Mouse (Mus musculus) central nervous system, embryonic 14 days (tissue): ENCODE results near the gene Ggt7. TPM values are rescaled to one million over a fixed set of nuclear protein-coding genes. Genes with fewer than 3 reads are reported as not detected.

Experiments used
- polyA plus RNA-seq: library from polyadenylated mRNA; depleted of rRNA; stranded (reverse); fragments of >200 nt; gene quantifications from 2 replicates; pipeline ENCODE4 v1.2.3, GENCODE M21; 2012; rRNA removed

The Ggt7 gene
- polyA plus RNA-seq: 118 and 132 TPM in 2 replicates

GRCm38 (mm10) chr2:155517455-155518423, at the start of gene Ggt7, which contains the start of gene Acss2:
TSS of gene Ggt7 (minus strand) at chr2:155518237.
TSS of gene Acss2 (plus strand) at chr2:155517948.

GRCm38 (mm10) chr2:155473570-155474088, 44.4 kb downstream of the Ggt7 start, which contains the start of gene Ncoa6:
TSS of gene Ncoa6 (minus strand) at chr2:155473894.

Other genes starting within 250 kb of the Ggt7 start
- gene Map1lc3a, start 241.9 kb downstream of the Ggt7 start, polyA plus RNA-seq: 201 and 225 TPM in 2 replicates
- 50.4 and 51.8 TPM in 2 replicates for gene Pigu, start 160.8 kb downstream of the Ggt7 start, polyA plus RNA-seq
- 109 and 119 TPM in 2 replicates for gene Trp53inp2, start 137.2 kb downstream of the Ggt7 start, polyA plus RNA-seq
- 64.2 and 67.5 TPM in 2 replicates for gene Ncoa6, start 44.3 kb downstream of the Ggt7 start, polyA plus RNA-seq
- gene Acss2, start 289 bp downstream of the Ggt7 start, polyA plus RNA-seq: 27.5 and 28.7 TPM in 2 replicates
- gene Gss, start 74.6 kb upstream of the Ggt7 start, polyA plus RNA-seq: 11.1 and 11.4 TPM in 2 replicates
- gene Myh7b, start 93.0 kb upstream of the Ggt7 start, polyA plus RNA-seq: 0.57 and 3.9 TPM in 2 replicates
- 175 and 185 TPM in 2 replicates for gene Trpc4ap, start 174.1 kb upstream of the Ggt7 start, polyA plus RNA-seq
- gene Edem2, start 211.2 kb upstream of the Ggt7 start, polyA plus RNA-seq: 63.7 and 66.7 TPM in 2 replicates
- gene Gm17581, start 217.6 kb upstream of the Ggt7 start, polyA plus RNA-seq: not detected in 2 replicates
- 4.5 and 5.4 TPM in 2 replicates for gene Procr, start 232.9 kb upstream of the Ggt7 start, polyA plus RNA-seq